ENCODE assay signal across 8 mouse cellular contexts in the genomic region with DNA sequence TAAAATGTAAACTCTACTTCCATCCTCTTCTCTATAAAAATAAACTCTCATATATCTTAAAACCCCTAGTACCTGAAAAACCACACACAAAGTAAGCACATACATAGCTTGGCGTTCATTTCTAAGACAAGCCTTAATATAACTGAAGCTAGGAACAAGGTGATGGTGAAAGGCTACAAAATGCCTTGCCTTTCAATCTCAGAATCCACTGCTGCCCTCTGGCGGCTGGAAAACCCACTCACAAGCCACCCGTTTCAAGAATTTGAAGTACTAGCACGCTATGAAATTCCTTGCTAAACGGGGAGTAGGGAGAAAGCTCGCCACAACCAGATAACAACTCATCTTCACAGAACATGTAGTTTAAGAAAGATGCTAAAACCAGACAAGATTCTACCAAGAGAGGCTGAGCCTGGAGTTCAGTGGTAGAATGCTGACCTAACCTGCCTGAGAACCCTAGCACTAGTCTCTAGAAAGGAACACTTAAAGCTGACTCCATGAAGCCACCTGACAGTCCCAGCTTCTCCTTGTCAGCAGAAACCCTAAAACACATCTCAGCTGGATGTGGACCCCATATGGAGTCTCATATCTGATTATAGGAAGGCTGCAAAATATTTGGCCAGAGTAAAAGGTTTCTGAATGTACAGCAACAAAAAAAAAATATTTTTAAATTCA. TPM values are rescaled to one million over a fixed set of nuclear protein-coding genes. Genes with fewer than 3 reads are reported as not detected.
DNase-seq lines count a peak whose midpoint lies in the region; ATAC-seq and TF ChIP-seq lines count a peak whose summit lies in the region.

No protein-coding gene starts in this region.

- peak; percentile 26 to 40 for DNase-seq in adrenal gland, postnatal 4 days (ENCODE audit: low spot score in 2 of 2)
- DNase-seq in embryonic facial prominence, embryonic 14.5 days (ENCODE audit: low spot score), result peak; percentile 78
- peak; percentile 4 to 22 for DNase-seq in heart, adult 9 months (ENCODE audit: low spot score in 2 of 2)
- DNase-seq in kidney, postnatal 25 days, result peak; percentile 71 to 86
- DNase-seq in liver, postnatal 0 days, result peak; percentile 75
- peak; percentile 63 for DNase-seq in thymus, postnatal 25 days

- H3K9me3 ChIP-seq in E14TG2a.4 (ENCODE audit: low read length), result no peaks in the 10 kb centered on the region
- H3K9me3 ChIP-seq in embryonic facial prominence, embryonic 14.5 days (ENCODE audit: control insufficient read depth, low read length), result no peaks in the 10 kb centered on the region
- H3K9me3 ChIP-seq in liver, postnatal 0 days (ENCODE audit: low read length), result no peaks in the 10 kb centered on the region
- no peaks in the 10 kb centered on the region for H3K9me3 ChIP-seq in neural tube, embryonic 15.5 days (replicated peaks)

- peak; percentile 67 for TF ChIP-seq CTCF in E14TG2a.4 (conservative IDR thresholded peaks at IDR 0.05; ENCODE audit: low read length)
- peak; percentile 79 for TF ChIP-seq CTCF in liver, postnatal 0 days (IDR thresholded peaks at IDR 0.05; ENCODE audit: low read depth)

- no peaks in the 10 kb centered on the region for H3K27me3 ChIP-seq in E14TG2a.4 (ENCODE audit: insufficient read depth, low read length)
- no peaks in the 10 kb centered on the region for H3K27me3 ChIP-seq in embryonic facial prominence, embryonic 14.5 days (replicated peaks; ENCODE audit: control insufficient read depth, insufficient read depth, low read length)
- H3K27me3 ChIP-seq in liver, postnatal 0 days (ENCODE audit: insufficient read depth, low read length), result no peaks in the 10 kb centered on the region
- no peaks in the 10 kb centered on the region for H3K27me3 ChIP-seq in neural tube, embryonic 15.5 days (replicated peaks)

- WGBS in embryonic facial prominence, embryonic 14.5 days, result 6% methylated on average over 6 of the region's 6 CpGs
- 2% methylated on average over 6 of the region's 6 CpGs for WGBS in liver, postnatal 0 days (ENCODE audit: insufficient replicate concordance)
- 3% methylated on average over 6 of the region's 6 CpGs for WGBS in neural tube, embryonic 15.5 days

- no peak overlapping the region for H3K27ac ChIP-seq in embryonic facial prominence, embryonic 14.5 days (replicated peaks; ENCODE audit: low read depth, low read length)
- H3K27ac ChIP-seq in liver, postnatal 0 days (ENCODE audit: low read depth), result no peak overlapping the region
- H3K27ac ChIP-seq in neural tube, embryonic 15.5 days (replicated peaks), result no peak overlapping the region

- no peak overlapping the region for H3K9ac ChIP-seq in embryonic facial prominence, embryonic 14.5 days (ENCODE audit: low read depth, low read length)
- H3K9ac ChIP-seq in liver, postnatal 0 days (replicated peaks), result no peak overlapping the region
- no peak overlapping the region for H3K9ac ChIP-seq in neural tube, embryonic 15.5 days (replicated peaks)

- H3K4me2 ChIP-seq in embryonic facial prominence, embryonic 14.5 days (ENCODE audit: low read depth, low read length), result no peak overlapping the region
- no peak overlapping the region for H3K4me2 ChIP-seq in liver, postnatal 0 days (ENCODE audit: low read depth, low read length)
- peak overlapping the region; percentile 28; the same call in 1 of the 2 replicates for H3K4me2 ChIP-seq in neural tube, embryonic 15.5 days

- TF ChIP-seq EP300 in liver, postnatal 0 days (IDR thresholded peaks at IDR 0.05; ENCODE audit: low read depth), result no peak

- no peak overlapping the region for H3K4me3 ChIP-seq in E14TG2a.4 (replicated peaks; ENCODE audit: low read length)
- no peak overlapping the region for H3K4me3 ChIP-seq in embryonic facial prominence, embryonic 14.5 days (ENCODE audit: low read depth, low read length)
- no peak overlapping the region for H3K4me3 ChIP-seq in liver, postnatal 0 days (ENCODE audit: low read depth, low read length)
- H3K4me3 ChIP-seq in neural tube, embryonic 15.5 days (replicated peaks), result no peak overlapping the region

- H3K4me1 ChIP-seq in E14TG2a.4 (replicated peaks; ENCODE audit: low read depth, low read length), result no peaks in the 10 kb centered on the region
- no peaks in the 10 kb centered on the region for H3K4me1 ChIP-seq in embryonic facial prominence, embryonic 14.5 days (ENCODE audit: control insufficient read depth, insufficient read depth, low read length)
- H3K4me1 ChIP-seq in liver, postnatal 0 days (ENCODE audit: insufficient read depth), result no peaks in the 10 kb centered on the region
- H3K4me1 ChIP-seq in neural tube, embryonic 15.5 days, result peaks cover 4% of the 10 kb centered on the region

- no peak for ATAC-seq in embryonic facial prominence, embryonic 14.5 days (ENCODE audit: low read depth)
- no peak for ATAC-seq in liver, postnatal 0 days
- no peak for ATAC-seq in neural tube, embryonic 15.5 days (ENCODE audit: low FRiP score)

- H3K36me3 ChIP-seq in E14TG2a.4 (ENCODE audit: insufficient read depth, low read length), result peaks cover 25% of the 10 kb centered on the region
- H3K36me3 ChIP-seq in embryonic facial prominence, embryonic 14.5 days (ENCODE audit: control insufficient read depth, insufficient read depth, low read length), result peaks cover 19% of the 10 kb centered on the region; the same call in 1 of the 2 replicates
- H3K36me3 ChIP-seq in liver, postnatal 0 days (replicated peaks; ENCODE audit: insufficient read depth, low read length), result peaks cover 10% of the 10 kb centered on the region; the same call in 1 of the 2 replicates
- peaks cover 18% of the 10 kb centered on the region; the same call in 1 of the 2 replicates for H3K36me3 ChIP-seq in neural tube, embryonic 15.5 days

RNA-seq across cellular contexts. Expression of a gene that starts 29.1 kb away (rescaled TPM):
- total RNA-seq in adrenal gland, postnatal 4 days (2021), result 10 to 100 TPM; 18.5 to 19.3 TPM
- 28.0 TPM in 2 replicates for polyA plus RNA-seq in embryonic facial prominence, embryonic 14.5 days (2014; fragmentation: Nextera tagmentation; extraction: Ambion mirVana)
- polyA plus RNA-seq in liver, postnatal 0 days (2015; fragmentation: Nextera tagmentation; extraction: Ambion mirVana), result 9.1 and 9.9 TPM in 2 replicates
- 29.2 and 30.5 TPM in 2 replicates for polyA plus RNA-seq in neural tube, embryonic 15.5 days (2015; fragmentation: Nextera tagmentation; extraction: Ambion mirVana)

RNA-seq across cellular contexts. Expression of a gene that starts 29.2 kb away (rescaled TPM):
- 10 to 100 TPM; 63.5 to 66.4 TPM for total RNA-seq in adrenal gland, postnatal 4 days (2021)
- 17.3 and 22.2 TPM in 2 replicates for polyA plus RNA-seq in embryonic facial prominence, embryonic 14.5 days (2014; fragmentation: Nextera tagmentation; extraction: Ambion mirVana)
- polyA plus RNA-seq in liver, postnatal 0 days (2015; fragmentation: Nextera tagmentation; extraction: Ambion mirVana), result 4.5 and 5.2 TPM in 2 replicates
- 18.9 and 24.6 TPM in 2 replicates for polyA plus RNA-seq in neural tube, embryonic 15.5 days (2015; fragmentation: Nextera tagmentation; extraction: Ambion mirVana)

Comparison
In these comparisons a context has a peak if more than half of its experiments do, and no peak if none do; other contexts are left out.
1. DNase-seq: peak in every context shown above with its lines; median percentile 78 in kidney, postnatal 25 days; 78 in embryonic facial prominence, embryonic 14.5 days; 75 in liver, postnatal 0 days; 63 in thymus, postnatal 25 days; 33 in adrenal gland, postnatal 4 days; 13 in heart, adult 9 months.